Mouse (Mus musculus) G1E-ER4 (cell line): ENCODE measurements around the gene Gpx1. TPM values are rescaled to one million over a fixed set of nuclear protein-coding genes. Genes with fewer than 3 reads are reported as not detected.

Experiments
- GATA1 ChIP-seq: IDR thresholded peaks from one replicate; pipeline ENCODE4 v1.8.0; 2012; ENCODE audit warnings: low read length, inconsistent platforms
- polyA plus RNA-seq: library from polyadenylated mRNA; stranded (reverse); fragments of >175 nt; gene quantifications from 2 replicates; pipeline ENCODE4 v1.2.3, GENCODE M21; 2012

The Gpx1 gene
- 350 and 513 TPM in 2 replicates for polyA plus RNA-seq

GRCm38 (mm10) chr9:108338886-108339781, at the start of gene Gpx1:
Gene Gpx1, plus strand, starts transcription at chr9:108338903.
- TF ChIP-seq GATA1: no peak

- TF ChIP-seq GATA1: no peak
Measured at GRCm38 (mm10) chr9:108289347-108289746, 49.4 kb upstream of the Gpx1 start.

GRCm38 (mm10) chr9:108290016-108290750, 48.5 kb upstream of the Gpx1 start, which contains the start of gene Nicn1:
Gene Nicn1, plus strand, starts transcription at chr9:108290429.
- no peak for TF ChIP-seq GATA1

- no peak for TF ChIP-seq GATA1
Measured at GRCm38 (mm10) chr9:108290773-108291172, 47.9 kb upstream of the Gpx1 start.

- no peak for TF ChIP-seq GATA1
Measured at GRCm38 (mm10) chr9:108296453-108297355, 42.0 kb upstream of the Gpx1 start, which contains the start of gene Amt. Gene Amt, plus strand, starts transcription at chr9:108296853.

GRCm38 (mm10) chr9:108301853-108302252, 36.9 kb upstream of the Gpx1 start:
- TF ChIP-seq GATA1: no peak

GRCm38 (mm10) chr9:108304716-108305115, 34.0 kb upstream of the Gpx1 start:
- no peak for TF ChIP-seq GATA1

GRCm38 (mm10) chr9:108305170-108305569, 33.5 kb upstream of the Gpx1 start:
- TF ChIP-seq GATA1: no peak

GRCm38 (mm10) chr9:108305629-108306520, 32.8 kb upstream of the Gpx1 start, which contains the start of the genes Rhoa and Tcta:
Gene Rhoa, plus strand, starts transcription at chr9:108306129.
Gene Tcta, minus strand, starts transcription at chr9:108306160.
- no peak for TF ChIP-seq GATA1

- TF ChIP-seq GATA1: no peak
Measured at GRCm38 (mm10) chr9:108306571-108306980, 32.1 kb upstream of the Gpx1 start.

- TF ChIP-seq GATA1: no peak
Measured at GRCm38 (mm10) chr9:108307021-108307807, 31.5 kb upstream of the Gpx1 start.

- no peak for TF ChIP-seq GATA1
Measured at GRCm38 (mm10) chr9:108308141-108308540, 30.6 kb upstream of the Gpx1 start.

- TF ChIP-seq GATA1: no peak
Measured at GRCm38 (mm10) chr9:108317572-108317971, 21.1 kb upstream of the Gpx1 start.
